Mouse (Mus musculus) neutrophil, adult 5-6 weeks (primary cell): ENCODE results near the gene Slc31a1. TPM values are rescaled to one million over a fixed set of nuclear protein-coding genes. Genes with fewer than 3 reads are reported as not detected.

ENCODE experiments used
- ATAC-seq: fragments of 151-379, 151-347 bp; 2 replicates; pipeline ENCODE4 v1.8.0; 2017; ENCODE audit warnings: mild to moderate bottlenecking, moderate TSS enrichment; ENCODE audit not compliant: insufficient number of reproducible peaks, poor library complexity, low FRiP score, severe bottlenecking; ENCODE audit errors: extremely low read depth
- total RNA-seq: library from RNA; stranded (forward); fragments of 200-1000 nt; gene quantifications from 2 replicates; pipeline ENCODE4 v1.2.3, GENCODE M21; 2017

Gene Slc31a1
- 8.1 and 8.3 TPM in 2 replicates for total RNA-seq

DNA sequence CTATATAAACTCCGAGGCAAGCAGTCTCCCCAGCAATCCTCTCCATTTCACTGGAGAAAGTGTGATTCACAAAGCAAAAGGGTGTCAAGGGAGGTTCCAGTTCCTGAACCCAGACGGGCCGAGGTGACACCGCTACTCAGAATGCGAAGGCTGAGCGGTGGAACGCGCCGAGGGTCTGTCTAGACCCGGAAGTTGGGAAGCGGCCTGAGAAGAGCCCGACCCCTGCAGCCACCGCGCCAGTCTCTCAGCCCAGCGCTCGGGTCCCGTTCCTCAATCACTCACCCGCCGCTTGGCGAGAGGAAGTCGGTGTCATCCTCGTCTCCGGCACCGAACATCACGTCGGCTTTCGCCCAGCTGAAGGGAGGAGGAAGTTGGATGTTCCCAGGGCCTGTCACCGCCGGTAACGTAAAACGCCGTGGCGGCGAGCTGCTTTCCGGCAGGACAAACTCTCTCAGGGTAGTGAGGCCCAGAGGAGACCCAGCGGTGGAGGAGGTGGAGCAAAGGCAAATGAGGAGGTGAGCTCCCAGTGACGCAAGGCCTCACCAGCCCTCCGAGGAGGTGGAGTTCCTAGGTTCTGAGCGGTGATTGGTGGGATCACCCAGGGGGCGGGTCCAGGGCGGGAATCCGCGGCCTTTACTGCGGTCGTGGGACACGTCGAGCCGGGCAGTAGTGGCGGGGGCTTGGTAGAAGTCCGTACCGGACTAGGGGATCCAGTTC, at the start of gene Slc31a1, which contains the start of gene Fkbp15:
Gene Slc31a1 (plus strand): TSS at position 640 of the 717 bp plus-strand sequence.
Gene Fkbp15 (minus strand): TSS at position 461 of the 717 bp plus-strand sequence.
- ATAC-seq, result peak; percentile 98

GRCm38 (mm10) chr4:62312821-62313220, 47.7 kb upstream of the Slc31a1 start:
- ATAC-seq, result no peak

DNA sequence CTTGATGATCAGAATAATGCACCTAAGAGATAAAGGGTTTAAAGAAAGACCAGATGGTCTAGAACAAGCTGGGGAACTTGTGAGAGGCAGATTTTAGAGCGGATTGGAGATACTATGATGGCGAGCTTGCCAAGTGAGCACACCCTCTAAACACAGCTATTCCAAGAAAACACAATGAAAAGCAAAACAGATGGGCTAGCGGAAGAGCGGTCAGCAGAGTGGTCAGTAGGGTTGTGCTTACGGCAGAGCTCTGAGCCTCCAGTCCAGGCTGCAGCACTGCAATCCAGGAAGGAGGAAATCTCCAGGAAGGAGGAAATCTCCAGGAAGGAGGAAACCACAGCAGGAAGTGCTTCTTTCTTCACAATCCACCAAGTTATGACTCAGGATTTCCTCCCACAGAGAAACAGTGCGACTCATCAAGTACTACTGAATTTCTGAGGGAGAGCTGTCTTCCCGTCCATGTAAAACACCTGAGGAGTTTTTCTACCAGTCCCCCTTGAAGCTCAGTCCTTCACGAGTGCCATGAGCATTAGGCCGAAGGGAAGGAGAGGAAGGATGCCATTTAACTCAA, 46.8 kb upstream of the Slc31a1 start:
- ATAC-seq, result no peak

GRCm38 (mm10) chr4:62314516-62314915, 46.0 kb upstream of the Slc31a1 start:
- no peak for ATAC-seq

DNA sequence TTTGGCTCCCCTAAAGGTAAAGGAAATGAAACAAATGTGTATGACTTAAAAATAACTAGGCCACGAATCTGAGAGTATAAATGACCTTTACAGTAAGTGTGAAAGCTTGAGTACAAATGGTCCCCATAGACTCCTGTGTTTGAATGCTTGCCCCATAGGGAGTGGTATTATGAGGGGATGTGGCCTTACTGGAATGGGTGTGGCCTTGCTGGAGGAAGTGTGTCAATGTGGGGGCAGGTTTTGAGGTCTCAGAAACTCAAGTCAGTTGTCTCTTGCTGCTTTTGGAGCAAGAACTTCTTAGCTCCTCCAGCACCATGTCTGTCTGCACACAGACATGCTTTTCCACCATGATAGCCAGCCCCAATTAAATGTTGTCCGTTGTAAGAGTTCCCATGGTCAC, 44.1 kb upstream of the Slc31a1 start:
- ATAC-seq, result no peak

DNA sequence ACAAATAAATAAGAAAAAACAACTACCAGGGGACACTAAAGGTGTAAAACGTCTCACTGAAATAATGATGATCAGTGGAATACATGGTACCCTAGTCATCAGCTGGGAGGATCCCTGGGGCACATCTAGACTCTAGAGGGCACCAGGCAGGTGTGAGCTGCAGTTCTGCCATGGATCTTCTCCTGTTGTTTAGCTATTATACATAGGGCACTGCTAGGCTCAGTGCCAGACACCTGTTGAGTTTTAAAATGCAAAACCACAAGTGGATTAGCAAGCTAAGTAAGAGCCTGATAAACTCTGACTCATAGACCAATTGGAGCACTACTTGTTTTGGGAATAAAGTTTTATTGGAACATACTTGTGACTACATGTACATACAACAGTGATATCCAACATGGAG, 42.2 kb upstream of the Slc31a1 start:
- no peak for ATAC-seq

DNA sequence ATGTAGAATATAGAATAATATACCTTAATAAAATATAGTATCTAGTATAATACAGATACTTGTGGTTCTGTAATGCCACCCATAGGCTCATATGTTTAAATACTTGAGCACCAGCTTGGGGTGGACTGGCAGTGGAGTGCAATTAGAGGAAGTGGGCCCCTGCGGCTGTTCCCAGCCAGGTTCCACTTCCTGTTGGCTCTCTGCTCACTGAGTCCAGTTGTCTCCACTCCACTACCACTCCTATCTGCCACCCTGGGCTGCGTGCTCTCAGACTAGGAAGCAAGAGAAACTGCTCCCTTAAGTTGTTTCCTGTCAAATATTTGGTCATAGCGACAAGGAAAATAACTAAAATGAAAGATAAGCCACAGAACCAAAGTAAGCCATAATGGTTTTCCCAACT, 37.8 kb upstream of the Slc31a1 start:
- peak; percentile 60 for ATAC-seq

DNA sequence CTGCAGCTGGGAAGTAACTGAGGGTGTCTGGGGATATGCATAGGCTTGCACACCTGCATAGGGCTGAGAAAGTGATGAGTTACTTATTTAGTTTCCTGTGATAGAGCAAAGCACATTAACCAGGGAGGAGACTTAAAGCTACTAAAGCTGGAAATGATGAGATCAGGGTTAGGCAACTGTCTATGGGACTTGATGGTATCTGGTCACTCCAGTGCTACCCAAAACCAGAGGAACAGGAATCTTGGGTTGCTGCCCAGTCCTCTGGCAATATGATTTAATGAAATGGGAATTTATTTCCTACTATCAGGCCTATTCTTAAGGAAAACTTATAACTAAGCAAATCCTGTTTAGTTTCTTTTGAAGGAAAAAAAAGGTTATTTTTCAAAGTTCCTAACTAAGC, 34.4 kb upstream of the Slc31a1 start:
- ATAC-seq, result no peak

- ATAC-seq, result 0 out of 2 replicates have a peak, but pooled peaks have one; percentile 23
Measured at GRCm38 (mm10) chr4:62328941-62329660, 31.4 kb upstream of the Slc31a1 start.

DNA sequence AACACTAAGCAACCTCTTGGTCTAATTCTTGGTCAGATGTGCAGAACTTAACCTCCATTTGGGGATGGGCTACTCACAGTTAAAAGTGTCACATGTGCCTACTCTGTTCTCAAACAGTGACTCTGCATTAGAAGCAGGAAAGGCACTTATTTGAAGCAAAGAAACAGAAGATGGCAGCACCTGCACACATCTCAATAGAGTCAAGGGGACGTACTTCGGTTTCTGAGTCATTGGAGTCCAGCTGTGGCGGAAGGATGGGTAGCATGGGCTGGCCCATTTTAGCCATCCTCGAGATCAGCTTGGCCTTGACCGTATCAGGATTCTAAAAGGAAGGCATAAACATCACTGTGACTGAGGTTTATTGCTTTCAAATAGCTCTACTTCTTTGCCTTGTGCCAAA, 28.6 kb upstream of the Slc31a1 start:
- no peak for ATAC-seq

DNA sequence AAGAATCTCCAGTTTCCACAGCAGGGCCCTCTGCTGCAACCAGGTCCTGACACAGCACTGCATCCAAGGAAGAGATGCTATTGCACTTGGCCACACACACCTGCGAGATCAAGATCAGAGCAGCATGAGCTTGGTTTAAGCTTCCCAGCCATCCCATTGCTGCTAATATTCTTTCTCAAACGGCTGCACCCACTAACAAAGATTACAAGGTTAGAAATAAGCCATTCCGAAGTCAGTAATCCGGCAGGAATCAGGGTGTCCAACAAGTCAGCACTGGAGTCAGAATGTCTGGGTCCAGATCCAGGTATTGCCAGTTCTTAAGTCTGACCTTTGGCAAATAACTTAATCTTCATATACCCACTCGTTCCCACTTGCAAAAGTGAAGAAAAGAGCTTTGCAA, 22.0 kb upstream of the Slc31a1 start:
- ATAC-seq, result no peak

- peak; percentile 49; the same call in 1 of the 2 replicates for ATAC-seq
Measured at GRCm38 (mm10) chr4:62344000-62344399, 16.5 kb upstream of the Slc31a1 start.

- ATAC-seq, result peak; percentile 69; the same call in 1 of the 2 replicates
Measured at GRCm38 (mm10) chr4:62345827-62346226, 14.7 kb upstream of the Slc31a1 start.

DNA sequence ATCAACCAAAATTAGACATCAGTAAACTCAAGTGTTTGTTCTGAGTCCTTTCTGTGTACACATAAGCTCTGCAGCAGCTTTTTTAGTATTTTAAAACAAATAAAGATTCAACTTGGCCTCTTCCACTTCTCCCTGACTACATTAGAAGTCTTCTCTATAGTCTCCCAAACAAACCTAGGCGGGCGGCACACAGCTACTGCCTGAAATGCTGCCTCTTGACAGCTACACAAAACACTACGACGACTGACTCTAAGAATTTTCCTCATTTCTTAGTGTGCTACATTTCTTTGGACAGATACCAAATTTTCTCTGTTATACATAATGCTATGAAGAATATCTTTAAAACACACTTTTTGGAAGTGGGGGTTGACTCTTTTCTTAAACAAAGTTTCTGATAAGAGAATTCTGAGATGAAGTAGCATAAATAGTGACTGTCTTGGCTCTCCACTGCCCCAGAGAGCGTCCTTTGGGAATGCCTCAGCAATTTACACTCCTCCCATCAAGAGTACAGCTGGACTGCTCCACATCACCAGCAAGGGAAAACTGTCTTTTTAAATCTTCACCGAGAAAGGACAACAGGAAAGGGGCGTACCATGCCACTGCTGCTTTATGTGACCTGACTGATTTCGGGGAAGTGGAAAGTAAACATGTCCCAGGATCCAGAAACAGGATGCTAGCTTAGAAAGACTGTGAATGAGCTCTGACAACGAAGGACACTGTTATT, 12.8 kb upstream of the Slc31a1 start:
- ATAC-seq, result no peak

- no peak for ATAC-seq
Measured at GRCm38 (mm10) chr4:62348329-62348705, 12.2 kb upstream of the Slc31a1 start.

- no peak for ATAC-seq
Measured at GRCm38 (mm10) chr4:62349371-62349770, 11.2 kb upstream of the Slc31a1 start.

- no peak; the same call in 1 of the 2 replicates for ATAC-seq
Measured at GRCm38 (mm10) chr4:62357631-62358148, 2.8 kb upstream of the Slc31a1 start.

DNA sequence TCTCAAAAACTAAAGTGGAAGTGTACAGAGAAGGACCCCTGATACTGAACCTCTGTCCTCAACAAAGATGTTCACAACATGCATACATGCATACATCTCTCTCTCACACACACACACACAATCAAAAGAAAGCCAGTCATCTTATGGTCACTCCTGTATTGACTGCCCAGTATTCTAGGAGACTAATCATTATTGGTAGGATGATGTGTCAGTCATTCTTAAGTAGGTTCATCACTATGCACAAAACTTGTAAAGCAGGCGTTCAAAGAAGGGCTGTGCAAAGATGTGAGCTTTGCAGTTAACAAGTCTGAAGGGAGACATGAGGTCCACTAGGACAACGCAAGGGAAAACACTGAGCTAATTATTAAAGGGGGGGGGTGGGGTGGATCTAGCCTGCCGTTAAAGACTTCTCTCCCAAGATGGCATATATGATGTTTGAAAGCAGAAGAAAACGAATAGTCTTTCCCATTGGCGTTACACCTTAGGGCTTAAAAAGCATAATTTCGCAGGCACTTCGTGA, 1.2 kb upstream of the Slc31a1 start:
- no peak for ATAC-seq
